Mouse (Mus musculus) NIH3T3 (cell line): ENCODE results near the gene Slc4a2.
A peak's percentile ranks its signal among the peaks of the same experiment; 100 is the strongest.

Experiments used
- DNase-seq: peaks from one replicate; pipeline ENCODE4 v3.0.0-alpha.2; 2012; ENCODE audit warnings: low read depth

Gene Slc4a2

DNA sequence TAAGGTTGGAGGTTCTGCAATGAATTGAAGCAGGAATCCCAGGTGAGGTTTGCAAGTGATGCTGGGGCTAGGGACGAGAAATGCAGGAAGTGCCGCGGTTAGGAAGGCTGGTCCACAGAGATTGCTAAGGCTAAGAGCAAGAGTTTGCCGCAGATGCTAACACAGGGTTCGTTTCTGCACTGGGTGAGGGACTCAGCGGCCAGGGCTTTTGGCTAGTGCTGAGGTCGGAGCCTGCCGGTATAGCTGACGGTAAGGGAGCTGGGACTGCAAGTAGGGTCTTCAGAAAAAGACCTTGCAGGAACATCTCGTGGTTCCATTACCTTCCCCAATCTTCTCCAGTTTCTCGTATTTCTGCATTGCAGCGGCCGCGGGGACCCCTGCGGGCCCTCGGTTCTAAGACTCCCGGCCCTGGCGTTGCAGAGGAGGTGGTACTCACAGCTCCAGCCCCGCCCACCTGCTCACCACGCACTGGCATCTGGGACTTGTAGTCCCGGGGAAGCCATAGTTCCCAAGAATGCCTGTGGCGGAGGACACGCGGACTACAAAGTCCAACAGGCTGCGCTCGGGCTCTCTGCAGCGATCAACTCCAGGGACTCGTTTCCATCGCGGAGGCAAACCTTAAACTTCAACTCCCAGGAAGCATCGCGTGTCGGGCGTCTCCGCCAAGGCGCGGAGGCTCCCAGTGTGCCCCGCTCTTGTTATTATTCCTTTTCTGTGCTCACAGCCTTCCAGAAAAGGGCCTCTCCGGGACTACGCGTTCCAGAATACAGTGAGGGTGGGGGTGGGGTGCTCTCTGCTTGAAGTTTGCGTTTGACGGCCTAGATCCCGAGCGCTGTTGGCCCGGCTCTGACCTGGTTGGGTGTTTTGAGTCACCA lies at the start of gene Slc4a2, which contains the start of gene Cdk5:
Gene Slc4a2, plus strand, starts transcription at position 709 of the 875 bp plus-strand sequence.
Gene Cdk5, minus strand, starts transcription at position 402 of the 875 bp plus-strand sequence.
- peak; percentile 99 for DNase-seq

DNA sequence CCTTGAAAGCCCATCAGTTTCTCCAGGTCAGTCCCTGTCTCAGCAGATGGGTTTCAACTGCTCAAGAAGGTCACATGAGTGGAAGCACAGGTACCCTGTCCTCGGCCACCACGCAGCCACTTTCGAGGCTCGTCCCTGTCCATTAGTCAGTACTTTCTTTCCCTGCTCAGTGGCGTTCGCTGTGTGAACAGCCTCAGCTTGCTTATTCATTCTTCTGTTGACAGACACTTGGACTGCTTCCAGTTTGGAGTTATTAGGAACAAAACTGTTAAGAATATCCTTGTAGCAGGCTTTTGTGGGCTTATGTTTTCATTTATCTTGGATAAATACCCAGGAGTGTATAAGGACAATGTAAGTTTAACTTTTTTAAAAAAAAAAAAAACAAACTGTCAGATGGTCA lies 49.4 kb upstream of the Slc4a2 start:
- DNase-seq: peak; percentile 96

DNA sequence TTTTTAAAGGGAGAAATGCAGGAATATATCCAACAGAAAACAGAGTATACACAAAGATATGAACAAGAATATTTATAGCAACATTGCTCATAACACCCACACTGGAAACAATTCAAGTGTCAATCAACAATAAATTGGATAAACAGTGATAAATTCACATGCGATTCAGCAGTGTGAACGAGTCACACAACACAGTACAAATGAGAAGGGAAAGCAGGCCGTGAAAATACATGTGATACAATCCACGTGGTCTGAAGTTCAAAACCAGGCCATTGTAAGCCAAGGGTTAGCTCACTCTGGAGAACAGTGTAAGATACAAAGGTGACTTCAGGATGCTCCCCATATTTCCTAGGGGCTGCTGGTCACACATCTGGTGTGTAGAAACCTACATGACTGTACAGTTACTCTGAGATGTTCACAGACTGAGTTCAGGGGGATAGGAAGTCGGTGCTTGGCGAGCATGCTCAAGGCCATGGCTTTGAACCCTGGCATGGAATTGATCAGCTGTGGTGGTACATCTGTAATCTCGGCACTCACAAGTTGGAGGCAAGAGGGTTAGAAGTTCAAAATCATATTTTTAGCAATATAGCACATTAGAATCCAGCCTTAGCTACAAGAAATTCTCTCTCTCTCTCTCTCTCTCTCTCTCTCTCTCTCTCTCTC lies 48.8 kb upstream of the Slc4a2 start:
- peak; percentile 87 for DNase-seq

DNA sequence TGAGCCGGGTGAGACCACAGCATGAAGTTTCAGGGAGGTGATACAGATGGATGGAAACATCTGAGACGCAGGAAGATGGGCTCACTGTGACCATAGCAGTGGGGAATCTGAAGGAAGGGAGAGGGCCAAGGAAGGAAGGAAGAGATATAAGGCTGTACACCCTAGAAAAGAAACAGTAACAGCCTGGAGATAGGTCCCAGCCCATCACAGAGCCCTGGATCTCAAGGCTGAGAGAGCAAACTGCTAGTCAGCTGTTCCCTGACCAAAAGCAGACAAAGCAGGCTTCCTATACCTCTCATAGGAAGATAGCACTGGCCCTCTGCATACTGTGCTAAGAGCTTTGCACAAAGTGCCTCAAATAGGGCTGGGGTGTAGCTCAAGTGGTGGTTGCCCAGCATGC lies 44.9 kb upstream of the Slc4a2 start:
- no peak for DNase-seq

DNA sequence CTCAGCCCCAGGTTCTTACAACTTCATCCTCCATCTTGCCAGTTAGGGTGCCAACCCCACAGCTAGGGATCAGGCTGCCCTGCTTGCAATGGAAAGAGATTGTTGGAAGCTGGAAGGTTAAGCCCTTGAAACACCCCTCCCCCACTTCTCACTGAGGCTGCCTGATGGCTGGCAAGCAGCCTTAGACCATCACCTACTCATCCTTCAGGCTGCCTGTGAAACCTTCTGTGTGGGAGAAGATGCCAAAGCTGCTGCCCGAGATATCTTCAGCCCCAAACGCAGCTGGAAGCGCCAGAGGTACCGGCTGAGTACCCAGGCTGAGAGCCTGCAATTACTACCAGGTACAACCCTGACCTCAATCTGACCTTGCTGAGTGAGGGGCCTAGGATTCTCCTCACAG lies 44.1 kb upstream of the Slc4a2 start:
- no peak for DNase-seq

DNA sequence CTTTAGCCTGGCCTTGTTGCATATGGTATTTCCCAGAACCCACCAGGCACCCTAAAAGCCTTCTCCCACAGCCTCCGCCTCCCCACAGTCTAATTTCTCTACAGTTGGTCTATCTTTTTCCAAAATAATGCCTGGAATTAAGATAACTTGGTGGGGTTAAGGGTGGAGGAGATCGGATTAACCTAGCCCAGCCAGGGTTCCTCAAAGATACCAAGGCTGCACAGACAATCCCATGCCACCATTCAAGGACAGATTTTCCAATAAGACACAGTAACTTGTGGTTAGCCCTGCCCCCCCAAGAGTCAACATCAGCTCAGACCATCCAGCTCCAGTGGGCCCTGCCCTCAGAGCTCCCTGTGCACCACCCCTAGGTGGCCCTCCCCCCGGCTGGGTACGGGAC lies 43.1 kb upstream of the Slc4a2 start:
- DNase-seq: no peak

DNA sequence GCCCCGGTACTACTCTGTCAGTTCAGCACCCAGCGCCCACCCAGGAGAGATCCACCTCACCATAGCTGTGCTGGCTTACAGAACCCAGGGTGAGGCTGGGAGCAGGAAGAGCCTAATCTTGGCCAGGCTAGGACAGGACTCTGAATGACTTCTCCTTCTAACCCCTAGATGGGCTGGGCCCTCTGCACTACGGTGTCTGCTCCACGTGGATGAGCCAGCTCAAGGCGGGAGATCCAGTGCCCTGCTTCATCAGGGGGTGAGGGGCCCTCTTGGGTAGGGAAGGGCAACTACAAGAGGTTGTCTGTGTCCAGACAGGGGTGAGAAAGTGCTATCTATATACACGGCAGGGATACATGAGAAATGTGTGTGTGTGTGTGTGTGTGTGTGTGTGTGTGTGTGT lies 42.2 kb upstream of the Slc4a2 start:
- DNase-seq: no peak

DNA sequence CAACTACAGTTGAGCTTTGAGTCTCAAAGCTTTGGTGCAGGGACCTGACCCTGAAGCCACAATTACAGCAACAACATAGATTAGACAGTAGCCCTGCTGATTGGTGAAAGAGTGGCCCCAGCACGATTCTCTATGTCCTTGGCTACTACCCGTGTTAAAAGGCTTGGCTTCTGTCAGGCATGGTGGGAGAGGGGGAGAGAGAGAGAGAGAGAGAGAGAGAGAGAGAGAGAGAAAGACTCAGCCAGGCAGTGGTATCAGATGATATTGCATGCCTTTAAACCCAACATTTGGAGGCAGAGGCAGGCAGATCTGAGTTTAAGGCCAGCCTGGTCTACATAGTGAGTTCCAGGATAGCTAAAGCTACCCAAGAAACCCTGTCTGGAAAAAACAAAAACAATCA lies 41.6 kb upstream of the Slc4a2 start:
- no peak for DNase-seq

DNA sequence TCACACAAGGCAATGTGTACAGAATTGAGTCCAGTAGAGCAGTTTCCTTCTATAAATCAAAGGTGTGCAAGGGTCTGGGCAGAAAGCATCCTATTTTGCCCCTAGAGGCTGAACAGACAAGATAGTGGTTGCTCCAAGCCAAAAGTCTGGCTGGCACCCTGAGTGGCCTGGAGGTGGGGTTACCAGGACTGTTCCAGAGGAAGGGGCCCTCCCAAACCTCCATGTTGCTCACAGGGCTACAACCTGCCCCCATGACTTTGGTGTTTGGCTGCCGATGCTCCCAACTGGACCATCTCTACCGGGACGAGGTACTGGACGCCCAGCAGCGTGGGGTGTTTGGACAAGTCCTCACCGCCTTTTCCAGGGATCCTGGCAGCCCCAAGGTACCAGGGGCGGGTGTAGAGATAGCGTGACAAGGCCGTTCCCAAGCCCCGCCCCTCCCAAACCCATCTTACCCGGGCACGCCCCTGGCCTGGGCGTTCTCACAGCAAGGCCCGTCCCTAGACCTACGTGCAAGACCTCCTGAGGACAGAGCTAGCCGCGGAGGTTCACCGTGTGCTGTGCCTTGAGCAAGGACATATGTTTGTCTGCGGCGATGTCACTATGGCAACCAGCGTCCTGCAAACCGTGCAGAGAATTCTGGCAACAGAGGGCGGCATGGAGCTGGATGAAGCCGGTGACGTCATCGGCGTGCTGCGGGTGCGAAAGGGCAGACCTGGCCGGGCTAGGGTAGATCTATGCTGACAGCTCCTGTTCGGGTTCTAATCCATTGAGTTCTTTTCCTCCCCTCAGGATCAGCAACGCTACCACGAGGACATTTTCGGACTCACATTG lies 40.4 kb upstream of the Slc4a2 start:
- peak; percentile 85 for DNase-seq

DNA sequence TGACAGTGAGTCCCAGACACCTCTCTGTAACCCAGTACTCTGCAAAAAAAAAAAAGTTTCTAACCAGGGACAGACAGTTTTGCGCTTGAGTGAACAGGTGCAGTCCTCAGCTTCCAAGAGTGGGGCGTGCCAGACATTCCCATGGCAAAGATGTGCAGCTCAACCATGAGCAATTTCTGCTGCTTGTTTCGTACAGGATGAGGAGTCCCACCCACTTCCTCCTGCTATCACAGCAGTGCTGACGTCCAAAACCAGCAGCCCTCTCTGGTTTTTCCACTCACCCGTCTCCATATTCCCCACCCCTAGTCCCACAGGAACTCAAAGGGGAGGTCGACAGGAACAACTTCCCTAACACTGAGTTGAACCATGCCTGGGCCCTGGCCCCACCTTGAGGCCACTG lies 39.2 kb upstream of the Slc4a2 start:
- DNase-seq: no peak

DNA sequence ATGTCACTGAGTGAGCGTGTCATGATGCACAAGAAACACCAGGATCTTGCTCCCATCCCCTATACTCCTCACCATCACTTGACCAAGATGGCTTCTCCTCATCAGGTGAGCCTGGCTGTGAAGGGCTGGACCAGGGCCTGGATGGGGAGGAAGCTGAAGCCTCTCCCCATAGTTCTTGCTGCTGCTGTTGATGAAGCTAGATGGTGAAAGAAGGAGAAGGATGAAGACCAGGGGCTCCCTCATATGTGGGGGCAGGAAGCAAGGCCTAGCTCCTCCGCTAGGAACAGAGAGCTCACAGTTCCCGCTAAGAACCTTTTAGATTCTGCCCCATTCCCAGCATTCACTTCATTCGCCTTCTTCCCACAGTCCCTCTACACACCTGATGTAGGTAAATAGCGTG lies 38.3 kb upstream of the Slc4a2 start:
- no peak for DNase-seq

DNA sequence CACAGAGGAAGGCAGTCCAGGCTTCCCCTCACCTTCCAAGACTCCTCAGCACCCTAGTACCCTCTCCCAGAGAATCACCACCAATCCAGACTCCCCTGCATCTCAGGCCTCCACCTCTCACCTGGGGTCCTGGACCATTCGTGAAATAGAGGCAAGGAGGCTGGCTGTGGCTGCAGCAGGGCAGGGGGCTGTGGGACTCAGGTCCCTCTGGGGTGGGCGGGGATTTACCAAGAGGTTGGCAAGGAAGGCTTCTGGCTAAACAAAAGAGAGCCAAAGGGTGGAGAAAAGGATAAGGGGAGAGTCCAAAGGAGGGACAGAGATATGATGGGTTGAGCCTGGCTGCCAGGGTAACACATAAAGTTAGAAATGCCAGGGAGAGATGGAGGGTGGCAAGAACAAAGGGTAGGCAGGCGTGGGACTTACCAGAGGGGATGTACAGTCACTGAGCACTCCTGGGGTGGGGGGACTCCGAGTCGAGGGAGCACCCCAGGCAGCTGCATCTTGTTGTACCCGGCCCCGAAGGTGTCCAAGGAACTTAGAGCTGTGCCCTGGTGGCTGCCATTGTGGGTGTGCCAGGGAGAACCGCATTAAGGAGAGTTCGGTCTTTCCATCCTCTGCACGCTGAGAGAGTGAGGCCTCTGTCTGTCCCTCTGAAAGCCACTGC lies 37.6 kb upstream of the Slc4a2 start:
- DNase-seq: no peak

DNA sequence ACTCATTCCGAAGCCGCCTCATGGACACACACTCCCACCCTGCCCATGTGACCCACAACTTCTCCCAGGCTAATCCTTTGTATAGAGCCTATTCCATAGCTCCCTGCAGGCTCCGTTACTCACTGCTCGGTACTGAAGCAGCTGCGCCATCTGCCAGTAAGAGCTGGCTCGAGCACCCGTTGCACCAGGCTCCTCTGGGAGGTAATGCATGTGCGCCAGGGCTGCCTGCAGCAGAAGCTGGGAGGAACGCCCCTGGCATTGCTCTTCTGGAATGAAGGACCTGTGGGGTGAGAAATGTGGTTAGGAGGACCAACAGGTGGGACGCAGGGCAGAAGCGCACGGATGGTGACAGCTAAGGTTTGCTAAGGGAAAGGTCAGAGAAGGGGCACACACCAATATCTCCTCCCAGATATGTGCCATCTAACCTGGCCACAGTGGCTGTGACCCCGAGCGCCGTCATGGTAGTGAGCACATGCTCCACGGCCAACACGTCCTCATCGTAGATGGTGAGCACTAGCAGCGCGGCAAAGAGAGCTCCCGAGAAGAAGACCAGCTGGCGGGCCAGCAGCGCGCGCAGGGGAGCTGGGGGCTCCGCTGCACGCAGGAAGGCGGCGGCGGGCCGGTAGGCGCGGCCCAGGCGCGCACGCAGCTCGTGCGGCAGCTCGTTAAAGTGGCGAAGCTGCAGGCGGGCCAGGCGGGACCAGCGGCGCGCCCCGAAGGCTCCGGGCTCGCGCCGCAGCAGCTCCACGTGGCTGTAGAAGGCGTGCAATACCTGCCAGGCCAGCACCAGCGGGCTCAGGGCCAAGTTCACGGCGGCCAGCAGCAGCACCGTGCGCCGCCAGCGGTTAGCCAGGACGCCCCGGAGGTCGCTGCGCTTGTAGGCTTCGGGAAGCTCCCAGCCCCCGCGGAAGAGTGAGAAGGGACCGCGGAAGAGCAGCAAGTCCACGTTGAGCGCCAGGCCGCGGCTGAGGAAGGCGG lies 36.1 kb upstream of the Slc4a2 start:
- DNase-seq: peak; percentile 65

DNA sequence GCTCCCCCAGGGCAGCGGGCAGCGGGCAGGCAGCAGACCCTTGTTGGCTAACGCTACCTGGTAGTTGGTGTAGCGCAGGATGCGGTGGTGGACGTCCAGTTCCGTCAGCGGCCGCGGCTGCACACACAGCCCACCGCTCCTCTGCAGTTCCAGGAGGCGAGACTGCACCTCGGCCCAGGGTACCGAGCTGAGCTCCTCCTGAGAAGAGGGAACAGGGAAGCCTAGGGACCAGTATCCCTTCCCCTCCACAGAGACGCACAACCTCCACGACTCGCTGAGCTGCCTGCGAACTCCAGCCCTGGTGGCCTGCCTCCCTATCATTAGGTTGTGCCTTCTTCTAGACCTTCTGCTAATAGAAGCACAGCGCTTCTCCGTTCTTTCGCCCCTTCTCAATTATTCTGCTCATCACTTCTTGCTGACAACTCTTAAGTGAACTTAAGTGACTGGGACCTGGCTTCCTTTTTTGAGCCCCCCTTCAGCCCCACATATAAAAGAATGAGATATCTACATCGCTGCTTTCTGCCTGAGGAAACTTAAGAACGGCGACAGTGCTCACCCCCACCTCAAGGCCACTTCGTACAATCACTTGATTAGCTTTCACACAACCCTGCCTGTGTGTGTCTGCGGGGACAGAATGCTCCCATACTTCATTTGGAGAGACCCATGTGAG lies 35.3 kb upstream of the Slc4a2 start:
- no peak for DNase-seq

DNA sequence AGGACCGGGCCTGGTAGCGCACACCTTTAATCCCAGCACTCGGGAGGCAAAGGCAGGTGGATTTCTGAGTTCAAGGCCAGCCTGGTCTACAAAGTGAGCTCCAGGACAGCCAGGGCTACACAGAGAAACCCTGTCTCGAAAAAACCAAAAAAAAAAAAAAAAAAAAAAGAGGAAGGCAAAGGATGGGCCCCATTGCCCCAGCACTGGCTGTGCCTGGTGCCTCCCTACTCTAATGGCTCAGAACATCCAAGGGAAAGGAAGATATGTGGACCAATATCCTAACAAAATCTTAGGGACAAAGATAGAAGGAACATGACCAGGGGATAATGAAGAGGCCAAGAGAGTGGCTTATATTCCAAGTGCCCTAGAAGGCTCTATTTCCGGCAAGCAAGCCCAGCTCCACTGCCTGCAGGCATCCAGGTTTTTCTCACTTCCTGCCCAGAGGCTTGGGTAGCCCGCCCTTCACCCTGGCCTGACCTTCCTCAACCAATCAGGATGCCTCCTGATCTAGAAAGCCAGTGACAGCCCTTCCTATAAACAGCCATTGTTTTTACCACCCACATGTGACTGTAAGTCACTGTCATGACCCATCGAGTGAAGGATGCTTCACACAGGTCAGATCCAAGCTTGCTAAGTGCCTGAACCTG lies 34.5 kb upstream of the Slc4a2 start:
- no peak for DNase-seq

DNA sequence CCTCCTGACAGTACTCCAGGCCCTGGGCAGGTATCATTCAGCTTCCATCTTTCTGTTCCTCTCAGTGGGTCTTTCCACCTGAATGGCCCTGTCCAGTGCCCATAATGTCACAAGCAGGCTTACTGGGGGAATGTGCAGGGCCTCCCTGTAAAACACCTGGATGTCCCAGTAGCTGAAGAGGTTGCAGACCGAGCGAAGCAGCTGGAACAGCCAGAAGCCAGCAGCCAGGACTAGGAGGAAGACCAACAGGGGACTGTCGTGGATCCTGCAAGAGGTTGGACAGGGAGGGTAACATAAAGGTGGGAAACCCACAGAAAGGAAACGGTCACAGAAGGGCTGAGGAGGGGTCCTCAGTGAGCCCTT lies 34.0 kb upstream of the Slc4a2 start:
- no peak for DNase-seq

DNA sequence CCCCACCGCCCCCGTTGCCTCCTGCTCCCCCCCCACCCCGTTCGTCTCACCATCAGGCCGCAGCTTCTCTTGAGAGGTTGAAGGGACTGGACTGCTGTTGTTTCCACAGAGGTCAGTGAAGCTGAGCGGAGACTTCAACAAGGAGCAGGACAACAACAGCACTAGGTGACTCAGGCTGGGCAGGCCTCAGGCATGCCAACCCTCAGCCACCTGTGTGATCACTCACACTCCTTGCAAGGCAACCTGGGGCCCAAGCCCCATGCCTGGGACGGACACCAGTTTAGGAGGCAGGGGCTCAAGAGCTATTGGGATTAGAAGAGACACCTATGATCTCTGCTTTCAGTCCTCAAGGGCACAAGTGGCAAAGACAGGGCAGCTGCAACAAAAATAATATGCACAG lies 31.8 kb upstream of the Slc4a2 start, which contains the start of gene Atg9b:
Gene Atg9b, minus strand, starts transcription at position 280 of the 400 bp plus-strand sequence.
- no peak for DNase-seq

DNA sequence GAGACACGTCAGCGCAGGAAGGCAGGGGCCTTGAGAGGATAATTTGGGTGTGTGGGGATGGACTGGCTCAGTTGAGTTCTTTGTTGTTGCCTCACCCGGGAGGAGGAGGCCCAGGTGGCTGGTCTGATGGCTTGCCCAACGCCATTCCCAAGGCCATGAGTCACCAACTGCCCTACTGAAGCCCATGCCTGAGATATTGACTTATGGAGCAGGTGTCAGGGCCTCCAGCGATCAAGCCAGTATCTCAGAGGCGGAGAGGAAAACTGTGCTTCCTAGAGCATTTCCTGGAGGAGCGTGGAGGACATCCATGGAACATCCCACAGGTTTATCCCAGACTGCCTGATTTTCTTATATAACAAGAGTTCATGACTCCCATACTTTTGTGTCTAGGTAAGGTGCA lies 30.9 kb upstream of the Slc4a2 start:
- DNase-seq: peak; percentile 50

DNA sequence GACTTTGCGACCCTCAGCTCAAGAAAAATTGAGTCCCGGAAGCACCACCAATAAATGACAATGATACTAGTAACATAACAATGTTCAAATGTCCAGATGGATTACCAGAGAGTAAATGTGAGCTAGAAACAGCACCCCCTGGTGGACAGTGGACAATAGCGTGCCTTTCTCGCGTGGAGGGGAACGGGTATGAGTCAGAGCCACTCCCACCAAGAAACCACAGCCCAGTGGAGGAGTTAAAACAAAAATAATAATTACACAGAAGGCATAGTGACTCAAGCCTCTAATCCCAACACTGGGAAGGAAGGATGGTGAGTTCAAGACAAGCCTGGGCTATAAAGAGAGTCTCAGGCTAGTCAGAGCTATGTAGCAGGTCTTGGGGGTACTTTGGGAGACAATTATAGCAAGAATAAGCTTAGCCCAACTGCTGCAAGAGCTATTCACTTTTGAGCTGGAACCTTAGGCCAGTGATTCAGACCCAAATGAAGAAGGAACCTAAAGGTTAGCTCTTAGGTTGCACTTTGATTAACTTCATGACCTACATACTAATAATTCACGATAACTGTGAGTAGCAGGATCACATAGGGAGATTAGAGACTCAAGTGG lies 30.1 kb upstream of the Slc4a2 start, which contains the start of gene Abcb8:
Gene Abcb8, plus strand, starts transcription at position 272 of the 606 bp plus-strand sequence.
- peak; percentile 97 for DNase-seq
